Mouse (Mus musculus) lung, postnatal 0 days (tissue): ENCODE results near the gene Tfip11.

Experiments used
- CTCF ChIP-seq: IDR thresholded peaks from 2 replicates; pipeline ENCODE4 v1.5.1; 2016; ENCODE audit warnings: antibody characterized with exemption, mild to moderate bottlenecking
- EP300 ChIP-seq: IDR thresholded peaks from 2 replicates; pipeline ENCODE4 v1.6.1; 2016; ENCODE audit warnings: antibody characterized with exemption, mild to moderate bottlenecking, control low read depth

DNA sequence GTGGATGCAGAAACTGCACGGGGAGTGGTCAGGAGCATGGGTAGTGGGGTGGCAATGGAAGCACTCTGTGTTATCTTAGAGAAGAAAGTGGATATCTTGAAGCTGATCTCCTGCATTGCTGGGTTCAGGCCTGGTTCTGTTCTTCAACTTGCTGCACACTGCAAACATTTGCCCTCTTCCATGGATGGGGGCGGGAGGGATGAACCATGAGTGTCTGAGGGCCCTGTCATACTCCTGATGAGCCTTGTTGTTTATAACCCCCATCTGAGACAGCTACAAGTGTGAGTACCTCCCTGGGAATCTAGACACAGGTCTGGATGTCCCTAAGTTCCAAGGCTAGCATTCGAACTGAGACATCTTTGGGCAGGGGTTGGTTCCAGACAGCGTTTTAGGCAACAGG lies 4.8 kb upstream of the Tfip11 start:
- TF ChIP-seq CTCF (no peak), EP300 (no peak)
